Mouse (Mus musculus) granulocyte monocyte progenitor cell, adult 5-6 weeks (primary cell): ENCODE data around the gene Cdkal1. TPM values are rescaled to one million over a fixed set of nuclear protein-coding genes. Genes with fewer than 3 reads are reported as not detected.

Experiments used
- ATAC-seq: replicated peaks from 2 replicates; pipeline ENCODE4 v1.8.0; 2016; ENCODE audit warnings: mild to moderate bottlenecking, moderate TSS enrichment, inconsistent platforms; ENCODE audit not compliant: poor library complexity, severe bottlenecking
- total RNA-seq, 2 experiments: library from RNA; stranded (forward) in 1 of 2; stranded (reverse) in 1 of 2; fragments of 200-712, 200-1000 nt in 1 of 2; fragments of >200 nt in 1 of 2; fragmentation: Nextera tagmentation in 1 of 2; gene quantifications; 2 replicates each; pipeline ENCODE4 v1.2.3; 2014 to 2017

The Cdkal1 gene
- total RNA-seq, 2 experiments from 2014 or later = 21.8 to 30.4 TPM

DNA sequence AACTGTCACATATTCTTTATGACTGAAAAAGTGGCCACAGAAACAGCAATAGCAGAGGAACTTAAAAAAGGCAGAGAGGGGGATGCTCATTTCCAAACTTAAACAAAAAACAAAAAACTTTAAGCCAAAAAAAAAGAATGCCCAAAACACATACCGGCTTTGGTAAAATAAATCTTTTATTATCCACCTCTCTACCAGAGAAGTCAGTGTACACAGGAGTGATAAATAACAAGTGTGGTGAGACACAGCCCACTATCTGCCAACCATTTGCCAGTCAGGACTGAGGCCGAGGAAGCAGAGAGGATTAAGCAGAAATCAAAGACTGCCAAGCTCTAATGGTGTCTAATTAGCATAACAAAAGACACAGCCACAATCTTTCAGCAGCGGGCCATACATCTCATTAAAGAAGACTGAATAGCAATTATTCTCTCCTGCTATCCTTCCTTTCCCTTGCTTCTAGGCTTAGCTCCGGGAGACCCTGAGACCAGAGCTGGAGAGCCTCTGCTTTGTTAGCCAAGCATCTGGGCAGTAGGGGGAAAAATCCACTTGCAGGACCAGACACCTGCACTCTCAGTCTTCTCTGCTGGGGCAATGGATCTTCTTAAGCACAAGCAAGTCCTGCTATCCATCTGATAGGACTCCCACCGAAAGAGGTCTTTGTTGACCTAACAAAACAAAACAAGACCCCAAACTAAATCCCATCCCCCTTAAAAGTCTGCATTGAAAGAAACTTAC lies 484.6 kb downstream of the Cdkal1 start:
- ATAC-seq = no peak

DNA sequence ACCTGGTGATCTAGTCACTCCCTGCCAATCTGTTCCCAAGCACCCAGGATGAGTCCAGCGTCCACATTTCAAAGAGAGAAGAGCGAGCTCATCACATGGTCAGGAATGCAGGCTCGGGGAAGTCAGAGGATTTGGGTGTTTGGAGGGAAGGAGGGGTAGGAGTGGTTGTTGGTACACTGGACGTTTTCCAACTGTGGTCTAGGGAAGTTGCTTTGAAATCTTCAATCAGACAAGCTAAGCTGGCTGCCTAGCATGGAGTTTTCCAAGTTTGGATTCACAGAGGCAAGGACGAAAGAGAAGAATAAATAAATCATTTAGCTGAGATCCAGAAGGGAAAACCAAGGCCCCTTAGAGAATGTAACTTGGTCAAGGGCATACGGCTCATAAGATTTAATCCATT lies 486.7 kb downstream of the Cdkal1 start:
- ATAC-seq = no peak

DNA sequence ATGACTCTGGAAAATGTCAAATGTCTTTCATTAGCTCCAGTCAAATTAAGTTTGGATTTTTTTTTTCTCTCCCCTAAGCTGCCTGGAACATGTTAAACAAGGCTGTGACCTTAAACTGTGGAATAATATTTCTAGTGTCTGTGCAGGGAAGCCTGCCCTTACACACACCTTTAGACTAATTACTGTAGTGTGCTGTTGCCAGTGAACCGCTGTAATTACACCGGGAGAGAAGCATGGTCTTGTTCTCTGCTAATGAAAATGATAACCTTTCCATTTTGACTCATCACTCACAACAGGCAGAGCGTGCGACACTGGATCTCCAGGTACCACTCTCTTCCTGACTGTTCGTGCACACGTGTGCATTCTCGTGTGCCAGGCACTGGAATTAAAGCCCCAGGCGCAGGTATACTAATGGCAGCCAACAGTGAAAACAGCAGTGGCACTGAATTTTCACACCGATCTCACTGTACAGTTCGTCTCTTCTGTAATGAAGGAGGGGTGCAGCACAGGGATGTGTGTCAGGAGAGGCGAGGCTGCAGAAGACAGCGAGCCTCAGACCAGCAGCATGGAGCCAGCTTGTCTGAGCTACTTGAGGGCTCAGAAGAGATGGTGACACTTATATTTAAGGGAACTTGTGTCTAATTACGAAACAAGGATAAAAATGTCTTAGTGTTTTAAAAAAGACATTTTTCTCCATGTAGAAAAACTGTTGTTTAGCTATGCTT lies 490.4 kb downstream of the Cdkal1 start:
- ATAC-seq = no peak

DNA sequence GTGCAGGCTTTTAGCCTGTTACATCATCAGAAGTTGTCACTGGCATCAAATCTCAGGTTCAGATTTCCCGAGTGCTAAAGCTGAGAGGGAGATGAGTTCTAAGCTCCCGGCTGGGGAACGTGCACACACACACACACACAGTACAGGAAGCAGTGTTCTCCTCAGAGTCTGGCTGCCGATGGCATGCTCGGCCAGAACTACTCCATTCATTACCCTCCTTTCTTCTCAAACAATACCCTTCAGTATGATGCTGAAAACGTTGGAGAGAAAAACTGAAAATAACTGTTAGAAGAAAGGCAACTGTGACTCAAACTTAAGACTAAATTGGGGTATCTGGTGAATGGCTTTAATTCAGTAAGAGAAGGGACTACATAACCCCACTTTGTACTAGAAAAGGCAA lies 491.5 kb downstream of the Cdkal1 start:
- ATAC-seq = no peak

DNA sequence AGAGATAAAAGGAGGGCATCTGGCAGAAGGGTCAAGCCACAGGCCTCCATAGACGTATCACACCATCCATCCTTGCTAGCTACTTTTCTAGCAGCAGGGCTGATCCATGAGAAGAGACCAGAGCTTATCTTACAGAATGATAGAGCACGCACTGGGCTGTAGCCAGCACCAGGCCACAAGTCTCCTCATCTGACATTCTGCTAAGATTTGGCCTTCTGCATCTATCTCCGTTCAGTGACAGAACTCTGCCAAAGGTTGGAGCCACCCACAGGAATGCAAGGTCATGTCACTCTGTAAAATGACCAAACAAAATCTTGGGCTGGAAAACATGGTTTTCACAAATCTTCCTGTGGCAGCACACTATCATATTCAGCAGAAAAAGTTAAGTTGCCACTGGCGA lies 493.6 kb downstream of the Cdkal1 start:
- ATAC-seq = no peak

DNA sequence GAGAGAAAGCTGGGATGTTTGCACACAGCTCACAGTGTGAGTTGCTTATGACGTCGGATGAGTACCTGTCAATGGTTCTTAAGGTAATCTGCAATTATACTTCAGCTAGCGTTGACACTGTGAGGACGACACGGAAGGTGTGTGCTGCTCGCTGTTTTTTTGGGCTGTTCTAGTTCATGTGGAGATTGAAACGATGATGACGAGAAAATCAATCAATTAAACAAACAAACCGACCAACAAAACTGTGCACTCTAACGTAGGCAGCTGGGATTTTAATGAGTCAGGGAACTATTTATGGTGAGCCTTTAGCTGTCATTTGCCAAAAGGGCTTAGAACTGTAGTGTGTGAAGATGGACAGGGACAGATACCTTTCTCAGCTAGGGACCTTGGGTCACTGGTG lies 494.6 kb downstream of the Cdkal1 start:
- no peak for ATAC-seq

DNA sequence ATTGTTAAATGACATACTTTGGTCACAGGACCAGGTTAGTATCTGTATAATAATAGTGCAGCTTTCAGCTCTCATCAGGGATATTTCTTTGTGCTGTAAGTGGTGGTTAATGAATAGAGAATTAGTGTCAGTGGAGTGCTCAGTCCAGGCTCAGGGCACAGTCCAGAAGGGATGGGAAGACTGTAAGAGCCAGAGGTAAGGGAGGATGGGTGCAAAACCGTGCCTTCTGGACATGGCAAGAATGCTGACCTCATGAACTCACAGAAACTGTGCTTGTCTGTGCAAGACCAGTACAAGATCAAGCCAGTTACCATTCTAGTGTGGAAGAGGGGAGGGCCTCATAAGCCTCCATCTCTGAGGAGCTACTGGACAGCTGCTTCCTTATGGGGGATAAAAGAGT lies 496.1 kb downstream of the Cdkal1 start:
- ATAC-seq = no peak

DNA sequence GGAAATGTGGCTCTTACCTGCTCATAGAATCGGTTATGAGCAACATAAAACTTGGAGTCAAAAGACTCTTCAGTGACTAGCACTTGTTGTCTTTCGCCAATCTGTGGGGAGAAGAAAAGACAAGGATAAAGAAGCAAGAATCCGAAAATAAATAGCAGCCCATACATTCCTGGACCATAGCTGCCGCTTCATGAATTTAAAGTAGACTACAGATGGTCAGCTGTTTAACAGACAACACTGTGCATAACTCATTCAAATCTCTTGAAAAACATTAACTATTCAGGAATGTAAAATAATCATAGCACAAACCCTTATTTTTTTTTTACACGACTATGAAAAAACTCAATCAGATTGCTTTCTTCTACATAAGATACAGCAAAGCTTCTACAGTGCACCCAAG lies 498.0 kb downstream of the Cdkal1 start:
- no peak for ATAC-seq

DNA sequence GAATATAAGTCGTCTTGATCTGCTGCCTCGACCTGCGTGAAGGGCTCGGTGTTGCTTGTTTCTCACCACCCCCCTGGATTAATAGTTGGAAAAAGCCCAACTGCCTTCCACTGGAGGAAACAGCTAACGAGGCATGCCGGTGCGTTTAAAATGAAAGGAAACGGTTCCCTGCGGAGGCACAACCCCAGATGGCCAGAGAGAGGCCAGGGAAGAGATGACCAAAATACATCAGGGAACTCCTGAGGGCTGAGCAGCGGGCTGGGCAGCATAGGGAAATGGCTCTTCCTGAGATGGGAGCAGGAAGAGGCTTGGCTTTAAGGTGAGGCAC lies 499.4 kb downstream of the Cdkal1 start:
- no peak for ATAC-seq

DNA sequence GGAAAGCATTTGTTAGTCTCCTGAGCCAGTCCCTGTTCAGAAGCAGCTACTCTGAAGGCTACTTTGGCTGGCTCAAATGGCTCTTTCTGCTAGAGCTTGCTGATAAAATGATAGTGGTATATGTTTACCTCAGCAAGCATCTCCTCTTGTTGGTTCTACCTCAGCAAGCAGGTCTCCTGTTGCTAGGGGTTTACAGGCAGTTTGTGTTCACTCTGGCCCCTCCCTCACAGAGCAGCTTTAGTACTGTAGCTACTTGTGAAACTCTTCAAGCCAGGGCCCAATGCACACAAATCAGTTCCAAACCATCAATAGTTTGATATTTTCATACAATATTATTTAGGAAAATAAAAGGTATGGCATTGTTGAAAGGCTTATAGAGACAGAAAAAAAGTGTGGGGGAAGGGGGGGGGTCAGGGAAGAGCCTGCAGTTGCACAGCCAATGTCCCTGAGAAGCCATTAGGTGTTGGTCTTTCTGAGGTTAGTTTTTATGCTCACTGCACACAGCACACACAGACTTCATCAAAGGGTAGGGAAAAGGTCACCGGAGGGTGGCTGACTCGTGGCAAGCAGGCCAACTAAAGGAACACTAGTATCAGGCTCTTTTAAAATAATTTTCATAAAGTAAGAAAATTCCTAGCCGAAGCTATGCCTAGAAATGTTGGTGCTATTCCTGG lies 499.9 kb downstream of the Cdkal1 start:
- no peak for ATAC-seq

DNA sequence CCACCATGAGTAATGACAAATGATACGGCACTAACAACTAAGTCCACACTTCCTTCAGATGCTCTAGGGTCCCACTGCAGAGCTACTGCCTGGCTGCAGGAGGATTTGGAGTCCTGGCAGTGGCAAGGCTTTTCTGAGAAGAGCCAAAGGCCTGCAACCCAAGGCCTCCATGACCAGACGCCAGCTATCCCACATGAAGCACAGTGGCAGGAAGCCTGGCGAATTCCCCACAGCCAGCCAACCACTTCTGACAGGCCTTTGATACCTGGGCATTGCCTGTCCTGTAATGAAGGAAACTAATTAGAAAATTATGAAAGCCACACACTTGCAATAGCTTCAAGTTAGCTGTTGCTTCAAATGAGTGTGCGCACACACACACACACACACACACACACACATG lies 500.5 kb downstream of the Cdkal1 start:
- ATAC-seq = no peak

DNA sequence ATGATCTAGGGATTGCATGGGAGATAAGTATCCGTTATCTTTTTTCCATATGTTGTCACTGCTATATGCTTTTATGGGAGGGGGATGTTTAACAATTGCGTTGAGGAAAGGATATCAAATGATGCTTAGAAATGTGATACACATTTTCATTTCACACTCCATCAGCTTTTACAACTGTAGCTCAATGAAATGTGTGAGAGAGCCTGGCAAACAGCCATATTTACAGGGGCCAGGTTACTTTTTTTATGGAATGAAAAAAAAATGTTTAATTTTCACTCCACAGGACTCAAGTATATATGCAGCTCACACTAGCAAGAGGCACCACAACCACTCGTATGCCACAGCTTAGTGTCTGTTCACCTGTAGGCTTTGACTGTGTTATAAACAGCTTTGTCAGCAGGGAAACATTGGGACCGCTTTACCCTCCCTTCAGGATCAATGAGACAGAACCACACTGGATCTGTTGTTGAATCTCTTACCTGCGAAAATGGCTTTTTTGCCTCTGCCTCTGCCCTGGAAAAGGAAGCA lies 501.5 kb downstream of the Cdkal1 start:
- no peak for ATAC-seq

DNA sequence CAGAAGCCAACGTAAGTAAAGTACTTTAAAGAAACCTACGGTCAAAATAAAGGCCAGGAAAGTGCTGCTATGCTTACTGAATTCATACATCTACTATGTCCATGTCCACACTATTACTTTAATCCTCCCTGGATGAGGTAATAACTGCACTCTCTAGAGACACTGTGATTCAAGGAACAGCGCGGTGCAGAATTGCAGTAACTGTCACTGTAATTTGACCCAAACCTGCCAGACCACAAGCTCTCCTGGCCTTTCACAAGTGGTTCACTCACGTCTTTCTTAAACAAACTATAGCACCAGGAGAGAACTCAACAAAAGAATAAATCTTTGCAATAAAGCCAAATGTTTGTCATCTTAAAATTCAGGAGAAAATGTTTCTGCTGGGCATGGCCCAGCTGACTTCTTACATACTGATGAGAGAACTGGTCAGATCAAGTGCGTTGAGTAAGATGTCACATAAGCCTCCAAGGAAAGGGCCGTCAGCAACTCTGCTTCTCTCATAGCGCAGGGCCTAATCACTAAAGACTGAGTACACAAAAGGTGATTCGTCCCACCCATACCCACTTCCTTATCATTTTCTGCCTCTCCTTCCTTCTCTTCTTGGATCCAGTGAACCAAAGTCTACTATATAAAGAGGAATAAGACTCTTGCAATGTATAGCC lies 504.3 kb downstream of the Cdkal1 start:
- no peak for ATAC-seq

DNA sequence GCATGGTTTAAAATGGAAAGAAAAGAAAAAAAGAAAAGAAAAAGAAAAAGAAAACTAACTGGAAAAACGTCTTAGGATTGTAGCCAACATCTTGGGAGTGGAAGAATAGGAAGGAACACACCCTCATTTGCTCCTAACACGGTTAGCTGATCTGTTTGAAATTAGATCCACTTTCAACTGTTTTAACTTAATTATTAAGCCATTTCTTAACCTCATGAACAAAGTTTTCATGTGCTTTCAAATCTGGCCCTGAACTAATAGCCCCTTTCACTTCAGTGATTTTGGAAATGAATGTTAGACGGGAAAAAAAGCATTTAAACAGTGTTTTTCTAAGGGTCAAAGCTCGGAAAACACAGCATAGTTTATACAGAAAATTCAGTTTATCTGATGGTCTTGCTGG lies 505.5 kb downstream of the Cdkal1 start:
- no peak for ATAC-seq

DNA sequence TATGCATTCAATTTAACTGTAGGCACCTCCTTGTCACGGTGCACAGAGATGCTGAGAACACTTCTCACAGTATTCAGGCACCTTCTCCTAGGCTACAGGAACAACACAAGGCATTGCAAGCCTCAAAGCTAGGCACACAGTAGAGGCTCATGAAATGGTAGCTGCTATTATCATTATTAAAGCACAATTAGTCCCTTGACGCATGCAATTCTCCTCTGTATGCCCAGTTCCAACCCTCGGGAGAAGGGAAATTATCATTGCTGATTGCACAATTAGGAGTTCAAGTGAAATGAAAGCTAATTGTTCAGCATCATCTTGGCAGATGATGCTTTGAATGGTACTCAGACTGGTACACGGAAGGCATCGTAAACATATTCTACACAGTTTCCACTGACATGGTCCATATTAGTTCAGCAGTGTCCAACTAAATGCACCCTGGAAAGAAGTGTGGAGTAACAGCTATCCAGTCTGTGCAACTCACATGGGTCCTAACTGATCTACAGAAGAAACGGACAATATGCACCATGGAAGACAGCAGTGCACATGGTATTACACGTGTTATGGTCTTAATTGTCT lies 506.0 kb downstream of the Cdkal1 start:
- ATAC-seq = no peak

DNA sequence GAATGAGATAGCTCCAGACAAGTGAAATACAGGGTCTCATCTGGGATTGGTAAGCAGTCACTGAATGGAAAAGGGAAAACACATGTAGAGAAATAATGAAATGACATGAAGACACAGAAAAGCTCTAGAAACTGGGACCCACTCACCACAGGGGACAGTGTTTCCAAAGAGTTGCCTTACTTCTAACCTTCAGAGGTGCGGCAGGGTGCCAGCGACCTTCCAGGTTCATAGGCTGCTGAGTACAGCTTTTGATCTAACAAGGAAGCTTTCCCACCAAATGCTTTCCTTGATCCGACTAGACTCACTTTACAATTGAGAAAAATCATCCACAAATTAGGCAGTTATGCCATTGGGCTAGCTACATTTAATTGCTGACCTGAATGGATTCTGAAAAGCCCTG lies 507.1 kb downstream of the Cdkal1 start:
- ATAC-seq = no peak

DNA sequence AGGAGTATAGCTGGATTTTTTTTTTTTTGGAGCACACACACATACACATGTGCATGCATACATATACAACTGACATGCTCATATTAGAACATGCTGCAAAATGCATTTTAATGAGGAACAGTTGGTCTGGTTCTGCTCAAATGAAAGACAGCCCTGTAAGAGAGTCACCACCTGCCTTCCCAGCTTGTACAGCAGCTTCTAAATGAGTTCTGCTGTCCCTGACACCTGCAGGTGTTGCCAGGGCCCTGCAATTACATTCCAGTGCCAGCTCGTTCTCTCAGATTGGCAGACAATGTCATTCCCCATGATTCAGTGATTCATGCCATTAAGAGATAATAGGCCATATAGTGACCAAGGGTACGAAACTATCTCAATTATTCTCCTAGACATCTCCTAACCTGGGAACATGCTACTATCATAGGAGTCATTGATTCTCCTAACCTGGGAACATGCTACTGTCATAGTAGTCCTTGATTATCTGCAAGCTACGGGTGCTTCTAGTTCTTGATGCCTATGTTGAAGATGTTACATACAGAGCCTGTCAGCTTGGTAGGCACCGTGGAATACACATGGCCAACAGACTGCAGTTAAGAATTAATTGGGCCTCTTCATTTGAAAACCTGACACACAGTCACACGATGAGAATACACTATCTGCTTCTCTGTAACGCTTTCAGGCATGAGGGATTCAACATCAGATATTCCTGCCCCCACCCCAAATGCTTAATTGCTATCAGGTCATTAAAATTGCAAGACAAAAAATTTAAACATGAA lies 522.6 kb downstream of the Cdkal1 start:
- ATAC-seq = no peak

DNA sequence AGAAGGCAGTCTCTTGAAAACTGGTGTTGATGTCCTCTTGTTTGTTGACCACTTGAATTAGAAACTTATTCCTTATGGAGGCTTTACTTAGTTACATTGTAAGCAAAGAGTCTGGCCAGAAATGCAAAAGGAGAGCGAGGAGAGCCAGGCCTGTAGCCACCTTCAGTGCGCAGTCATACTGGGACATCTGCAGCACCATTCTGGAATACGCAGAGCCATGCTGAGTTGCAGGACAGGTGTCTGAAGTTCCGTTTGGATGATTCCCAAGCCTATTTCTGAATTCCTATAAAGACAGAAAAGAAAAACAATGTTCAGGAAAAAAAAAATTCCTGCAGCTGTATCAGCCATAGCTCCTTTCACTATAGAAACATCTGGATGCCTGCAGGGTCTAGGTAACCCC lies 529.5 kb downstream of the Cdkal1 start:
- no peak for ATAC-seq

DNA sequence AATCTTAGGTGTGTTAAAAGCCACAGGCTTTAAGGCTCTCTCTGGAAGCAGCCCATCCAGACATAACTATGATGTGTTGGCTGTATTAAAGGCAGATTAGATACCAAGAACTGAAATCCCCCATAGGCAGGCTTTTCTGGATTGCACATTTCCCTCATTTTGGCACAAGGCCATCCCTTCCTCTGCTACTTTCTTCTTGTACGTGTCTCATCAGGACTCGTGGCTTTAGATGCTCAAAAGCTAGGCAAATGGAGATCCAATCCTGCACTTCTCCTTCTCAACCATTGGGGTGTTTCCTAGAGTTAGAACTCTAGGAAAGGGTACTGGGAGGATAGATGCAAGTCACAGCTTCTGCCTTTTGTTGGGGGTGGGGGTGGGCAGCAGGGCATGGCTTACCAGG lies 535.1 kb downstream of the Cdkal1 start:
- no peak for ATAC-seq

DNA sequence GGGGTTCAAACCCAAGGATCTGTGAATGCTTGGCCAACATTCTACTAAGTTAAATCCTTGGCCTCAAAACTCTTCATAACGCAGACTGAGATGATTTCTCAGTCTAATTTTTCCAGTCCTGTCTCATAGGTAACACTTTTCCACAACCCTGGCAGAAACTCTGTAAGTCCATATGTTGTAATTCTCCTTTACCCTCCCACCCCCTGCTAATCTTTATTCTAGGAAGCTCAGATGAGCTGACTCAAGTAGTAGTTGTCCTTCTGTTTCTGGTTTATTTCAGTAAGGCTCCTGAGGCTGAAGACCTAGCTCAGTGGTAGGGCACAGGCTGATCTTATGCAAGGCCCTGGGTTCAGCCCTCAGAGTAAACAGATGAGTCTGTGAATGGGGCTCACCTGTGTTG lies 537.8 kb downstream of the Cdkal1 start:
- no peak for ATAC-seq
